Mouse (Mus musculus) heart, embryonic 16.5 days (tissue): ENCODE measurements around the gene Eif4ebp2. TPM values are rescaled to one million over a fixed set of nuclear protein-coding genes. Genes with fewer than 3 reads are reported as not detected.
A peak's percentile ranks its signal among the peaks of the same experiment; 100 is the strongest.

Experiments used
- ATAC-seq: fragments of 200-750 bp; cut with Nextera tagmentation; replicated peaks from 2 replicates; pipeline ENCODE4 v1.8.0; 2017; ENCODE audit warnings: moderate number of reproducible peaks; ENCODE audit not compliant: insufficient read depth, low FRiP score; ENCODE audit errors: extremely low read depth
- H3K27ac ChIP-seq: fragments of 300-500 bp; sonication (generic); 2 replicates; pipeline ENCODE4 v1.5.1; 2014; ENCODE audit warnings: mild to moderate bottlenecking, low read length, control low read depth, moderate library complexity
- H3K27me3 ChIP-seq: fragments of 300-500 bp; sonication (generic); 2 replicates; pipeline ENCODE4 v1.6.1; 2014; ENCODE audit warnings: low read length, mixed read lengths; ENCODE audit not compliant: control insufficient read depth, insufficient read depth
- H3K36me3 ChIP-seq: fragments of 300-500 bp; sonication (generic); 2 replicates; pipeline ENCODE4 v1.6.1; 2014; ENCODE audit not compliant: control insufficient read depth, insufficient read depth
- H3K4me1 ChIP-seq: fragments of 300-500 bp; sonication (generic); 2 replicates; pipeline ENCODE4 v1.6.1; 2014; ENCODE audit warnings: low read length, mixed read lengths; ENCODE audit not compliant: control insufficient read depth, insufficient read depth
- H3K4me2 ChIP-seq: fragments of 300-500 bp; sonication (generic); 2 replicates; pipeline ENCODE4 v1.6.1; 2014; ENCODE audit warnings: low read depth, mild to moderate bottlenecking, control low read depth, low read length
- H3K4me3 ChIP-seq: fragments of 300-500 bp; sonication (generic); 2 replicates; pipeline ENCODE4 v1.5.1; 2014; ENCODE audit warnings: mild to moderate bottlenecking, control low read depth, low read length
- H3K9ac ChIP-seq: fragments of 300-500 bp; sonication (generic); 2 replicates; pipeline ENCODE4 v1.6.1; 2014; ENCODE audit warnings: low read length, control low read depth
- H3K9me3 ChIP-seq: fragments of 300-500 bp; sonication (generic); replicated peaks from 2 replicates; pipeline ENCODE4 v1.6.1; 2016; ENCODE audit warnings: low read length; ENCODE audit not compliant: control insufficient read depth
- WGBS: fragments of 180-500 bp; shearing (Covaris S2); extraction: QIAGEN DNeasy Blood & Tissue Kit; methylation state at CpG from one replicate; pipeline ENCODE4 v1.1.7; 2014; 5-methylcytosine and 5-hydroxymethylcytosine counted together
- polyA plus RNA-seq: library from polyadenylated mRNA; unstranded; fragments of >200 nt; fragmentation: Nextera tagmentation; extraction: Ambion mirVana; gene quantifications from 2 replicates; pipeline ENCODE4 v1.2.1, GENCODE M21; 2015

The Eif4ebp2 gene
- polyA plus RNA-seq, 1 experiment from 2014 or later = 43.1 TPM

GRCm38 (mm10) chr10:61486551-61487339 is 34.3 kb upstream of the Eif4ebp2 start:
- Histone ChIP-seq H3K27me3 (no peaks in the 10 kb centered on the region), H3K9ac (no peak overlapping the region), H3K36me3 (no peaks in the 10 kb centered on the region), H3K27ac (no peak overlapping the region), H3K4me3 (no peak overlapping the region), H3K9me3 (no peaks in the 10 kb centered on the region), H3K4me2 (no peak overlapping the region), H3K4me1 (no peaks in the 10 kb centered on the region)
- 80% methylated on average over 8 of the region's 8 CpGs for WGBS
- no peak for ATAC-seq

GRCm38 (mm10) chr10:61484801-61485200 is 32.3 kb upstream of the Eif4ebp2 start:
- H3K4me2 ChIP-seq = no peak overlapping the region
- no peaks in the 10 kb centered on the region for H3K9me3 ChIP-seq
- WGBS = 75% methylated on average over 11 of the region's 11 CpGs
- H3K36me3 ChIP-seq = no peaks in the 10 kb centered on the region
- ATAC-seq = no peak
- H3K27ac ChIP-seq = no peak overlapping the region
- H3K27me3 ChIP-seq = no peaks in the 10 kb centered on the region
- no peak overlapping the region for H3K9ac ChIP-seq
- H3K4me1 ChIP-seq = no peaks in the 10 kb centered on the region
- H3K4me3 ChIP-seq = no peak overlapping the region

- WGBS = 91% methylated on average over 7 of the region's 7 CpGs
These were observed 30.3 kb upstream of the Eif4ebp2 start for GRCm38 (mm10) chr10:61482771-61483170.

GRCm38 (mm10) chr10:61480488-61480887 is 28.0 kb upstream of the Eif4ebp2 start:
- Histone ChIP-seq H3K27me3 (no peaks in the 10 kb centered on the region), H3K9ac (no peak overlapping the region), H3K36me3 (no peaks in the 10 kb centered on the region), H3K9me3 (no peaks in the 10 kb centered on the region), H3K4me3 (no peak overlapping the region), H3K4me1 (peaks cover 9% of the 10 kb centered on the region), H3K27ac (no peak overlapping the region), H3K4me2 (no peak overlapping the region)
- ATAC-seq = no peak
- 56% methylated on average over 1 of the region's 1 CpGs for WGBS

More at GRCm38 (mm10) chr10:61482771-61483170, 30.3 kb upstream of the Eif4ebp2 start:
- ATAC-seq = no peak
- H3K9ac ChIP-seq = no peak overlapping the region
- H3K9me3 ChIP-seq = no peaks in the 10 kb centered on the region
- no peak overlapping the region for H3K4me3 ChIP-seq
- H3K4me1 ChIP-seq = no peaks in the 10 kb centered on the region
- no peaks in the 10 kb centered on the region for H3K36me3 ChIP-seq
- no peak overlapping the region for H3K27ac ChIP-seq
- no peak overlapping the region for H3K4me2 ChIP-seq
- no peaks in the 10 kb centered on the region for H3K27me3 ChIP-seq

GRCm38 (mm10) chr10:61479927-61480326 is 27.5 kb upstream of the Eif4ebp2 start:
- 86% methylated on average over 4 of the region's 4 CpGs for WGBS
- ATAC-seq = no peak
- H3K4me2 ChIP-seq = no peak overlapping the region
- no peaks in the 10 kb centered on the region for H3K27me3 ChIP-seq
- no peaks in the 10 kb centered on the region for H3K36me3 ChIP-seq
- H3K4me1 ChIP-seq = peaks cover 13% of the 10 kb centered on the region
- no peak overlapping the region for H3K9ac ChIP-seq
- no peak overlapping the region for H3K4me3 ChIP-seq
- H3K9me3 ChIP-seq = no peaks in the 10 kb centered on the region
- no peak overlapping the region for H3K27ac ChIP-seq

- Histone ChIP-seq H3K27me3 (no peaks in the 10 kb centered on the region), H3K4me2 (no peak overlapping the region), H3K9me3 (no peaks in the 10 kb centered on the region), H3K27ac (no peak overlapping the region), H3K4me3 (no peak overlapping the region), H3K4me1 (peaks cover 14% of the 10 kb centered on the region), H3K9ac (no peak overlapping the region), H3K36me3 (no peaks in the 10 kb centered on the region)
- no peak for ATAC-seq
- 85% methylated on average over 10 of the region's 10 CpGs for WGBS
These were observed 27.0 kb upstream of the Eif4ebp2 start for GRCm38 (mm10) chr10:61479461-61479860.

- Histone ChIP-seq H3K27ac (peak overlapping the region; percentile 81), H3K4me1 (peaks cover 22% of the 10 kb centered on the region), H3K27me3 (no peaks in the 10 kb centered on the region), H3K4me3 (peak overlapping the region; percentile 87), H3K9me3 (no peaks in the 10 kb centered on the region), H3K36me3 (no peaks in the 10 kb centered on the region), H3K4me2 (peak overlapping the region; percentile 89), H3K9ac (peak overlapping the region; percentile 88)
- WGBS = 2% methylated on average over 15 of the region's 15 CpGs
- ATAC-seq = no peak
These were observed 24.1 kb upstream of the Eif4ebp2 start for GRCm38 (mm10) chr10:61476440-61477165.

GRCm38 (mm10) chr10:61475594-61476439 is 23.4 kb upstream of the Eif4ebp2 start, which contains the start of gene Lrrc20:
Gene Lrrc20, plus strand, starts transcription at chr10:61475801.
- peak; percentile 97 for ATAC-seq
- Histone ChIP-seq H3K4me2 (peak within 1 kb of the TSS; percentile 89), H3K9me3 (no peaks in the 10 kb centered on the region), H3K36me3 (no peaks in the 10 kb centered on the region), H3K27ac (peak within 1 kb of the TSS; percentile 81), H3K4me1 (peaks cover 22% of the 10 kb centered on the region), H3K9ac (peak within 1 kb of the TSS; percentile 88), H3K4me3 (peak within 1 kb of the TSS; percentile 87), H3K27me3 (no peaks in the 10 kb centered on the region)
- under 1% methylated on average over 70 of the region's 70 CpGs for WGBS
